Mouse (Mus musculus) spleen, adult 2 months (tissue): Measurements from ENCODE around the gene Aqp7.

Experiments
- CTCF ChIP-seq: fragments of 200-500 bp; IDR thresholded peaks from 2 replicates; pipeline ENCODE4 v1.5.1; 2011; ENCODE audit warnings: mild to moderate bottlenecking, inconsistent platforms; ENCODE audit not compliant: insufficient read depth, insufficient read length, insufficient replicate concordance; ENCODE audit errors: extremely low read depth
- POLR2A ChIP-seq: fragments of 200-500 bp; IDR thresholded peaks from 2 replicates; pipeline ENCODE4 v1.6.1; 2011; ENCODE audit warnings: low read depth, low read length, inconsistent platforms

DNA sequence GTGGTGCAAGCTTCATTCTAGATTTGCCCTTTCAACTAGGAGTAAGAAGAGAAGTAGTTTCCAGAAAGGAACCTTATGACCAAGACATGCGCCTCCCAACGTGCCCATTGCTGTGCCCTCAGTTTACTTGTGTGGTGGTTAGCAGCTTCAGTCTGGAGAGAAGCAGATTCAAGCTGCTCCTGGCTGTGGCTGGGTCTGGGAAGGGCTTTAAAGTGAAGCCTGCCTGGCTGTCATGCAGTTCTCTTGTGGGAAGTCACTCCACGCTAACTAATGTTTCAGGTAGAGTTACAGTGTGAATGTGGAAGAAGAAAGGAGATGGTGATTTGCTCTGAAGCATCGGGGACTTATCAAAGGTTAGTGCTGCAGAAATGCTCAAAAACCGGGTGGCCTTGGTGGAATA, 32.1 kb downstream of the Aqp7 start:
- no peak for TF ChIP-seq CTCF
- no peak for TF ChIP-seq POLR2A
